Mouse (Mus musculus): Measurements from ENCODE around the gene Abca4. TPM values are rescaled to one million over a fixed set of nuclear protein-coding genes. Genes with fewer than 3 reads are reported as not detected.
"Not testable (repeated sequence)": the region's sequence is repeated elsewhere in the genome, so short reads cannot be mapped to it uniquely, and the experiment has no call there.

Gene Abca4
- total RNA-seq, 2 experiments from 2014 or later: 2.8 to 3.6 TPM

- no peak for DNase-seq (ENCODE audit: low spot score in 2 of 2)
These were observed 164.3 kb downstream of the Abca4 start for GRCm38 (mm10) chr3:122208296-122209225.

GRCm38 (mm10) chr3:122209511-122209910, 165.3 kb downstream of the Abca4 start:
- no peak for DNase-seq (ENCODE audit: low spot score in 2 of 2)

GRCm38 (mm10) chr3:122210434-122210833, 166.2 kb downstream of the Abca4 start:
- DNase-seq (ENCODE audit: low spot score in 2 of 2): no peak

GRCm38 (mm10) chr3:122210846-122211245, 166.6 kb downstream of the Abca4 start:
- DNase-seq (ENCODE audit: low spot score in 2 of 2): no peak

GRCm38 (mm10) chr3:122211446-122212125, 167.3 kb downstream of the Abca4 start:
- DNase-seq (ENCODE audit: low spot score in 2 of 2): no peak

GRCm38 (mm10) chr3:122221240-122222036, 177.2 kb downstream of the Abca4 start:
- DNase-seq (ENCODE audit: low spot score in 2 of 2): no peak

- DNase-seq (ENCODE audit: low spot score in 2 of 2): not testable (repeated sequence)
These were observed 182.7 kb downstream of the Abca4 start for GRCm38 (mm10) chr3:122226972-122227371.

Other genes with a start within 250 kb of the Abca4 start
- 10 to 100 TPM; 79.9 to 85.4 TPM for gene Abcd3, start 229.1 kb upstream of the Abca4 start, total RNA-seq (2021)
- gene Arhgap29, start 91.9 kb upstream of the Abca4 start, total RNA-seq (2021): 10 to 100 TPM; 82.8 to 88.0 TPM
- gene Gclm, start 201.1 kb downstream of the Abca4 start, total RNA-seq (2021): 10 to 100 TPM; 74.6 to 88.1 TPM
- 10 to 100 TPM; 47.4 to 52.4 TPM for gene Dnttip2, start 229.9 kb downstream of the Abca4 start, total RNA-seq (2021)
- 10 to 100 TPM; 47.6 to 54.2 TPM for gene Bcar3, start 249.7 kb downstream of the Abca4 start, total RNA-seq (2021)

All from adrenal gland, postnatal 4 days (tissue).